Mouse (Mus musculus) kidney, adult 2 months (tissue): Measurements from ENCODE around the gene Mvk.

Experiments used
- CTCF ChIP-seq: fragments of 200-500 bp; conservative IDR thresholded peaks from 2 replicates; pipeline ENCODE4 v1.5.1; 2011; ENCODE audit warnings: low read depth, mild to moderate bottlenecking, control low read depth, low read length, moderate library complexity, mixed read lengths; ENCODE audit not compliant: insufficient read depth, insufficient read length
- POLR2A ChIP-seq: fragments of 200-500 bp; IDR thresholded peaks from one replicate; pipeline ENCODE4 v1.6.1; 2011; ENCODE audit warnings: low read depth, low read length, control low read depth

- TF ChIP-seq CTCF (no peak), POLR2A (no peak)
These were observed 65.4 kb downstream of the Mvk start for GRCm38 (mm10) chr5:114509461-114509860.
